Mouse (Mus musculus): ENCODE measurements around the gene 2210016F16Rik.
"Not testable (repeated sequence)": the region's sequence is repeated elsewhere in the genome, so short reads cannot be mapped to it uniquely, and the experiment has no call there.

2210016F16Rik gene

DNA sequence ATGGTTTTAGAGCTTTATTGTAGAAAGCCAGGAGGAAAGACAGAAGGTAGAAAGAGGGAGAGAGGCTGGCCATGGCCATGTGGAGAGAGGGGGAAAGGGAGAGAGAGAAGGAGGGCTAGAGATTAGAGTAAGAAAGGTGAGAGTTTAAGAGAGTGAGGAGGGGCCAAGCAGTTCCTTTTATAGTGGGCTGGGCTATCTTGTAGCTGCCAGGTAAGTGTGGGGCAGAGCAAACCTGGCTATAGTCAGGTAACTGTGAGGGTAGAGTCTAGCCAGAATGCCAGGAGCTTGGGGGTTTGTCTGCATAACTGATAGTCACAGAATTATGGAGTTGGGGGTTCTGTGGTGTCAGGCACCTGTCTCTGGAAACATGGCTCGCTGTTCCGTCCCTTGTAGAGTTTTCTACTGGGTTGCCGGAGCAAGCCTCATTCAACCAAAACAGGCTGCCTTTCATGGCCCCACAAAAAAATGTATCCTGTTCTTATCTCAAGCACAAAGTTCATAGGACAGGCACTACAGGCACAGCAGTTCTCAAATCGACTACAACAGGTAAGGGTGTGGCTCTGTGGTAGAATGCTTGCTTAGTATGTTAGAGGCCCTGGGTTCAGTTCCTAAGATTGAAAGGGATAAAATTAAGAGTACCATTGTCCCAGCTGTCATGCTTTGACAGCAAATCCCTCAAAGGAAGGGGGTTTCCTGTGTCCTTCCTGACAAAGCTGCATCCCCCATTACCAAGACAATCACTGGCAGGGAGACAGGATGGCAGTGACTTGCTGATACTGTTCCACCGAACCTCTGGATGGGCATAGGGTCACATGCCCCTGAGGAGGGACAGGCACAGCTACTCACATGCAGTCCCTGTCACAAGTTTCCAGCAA lies 12.5 kb downstream of the 2210016F16Rik start:
- no peak for DNase-seq

DNA sequence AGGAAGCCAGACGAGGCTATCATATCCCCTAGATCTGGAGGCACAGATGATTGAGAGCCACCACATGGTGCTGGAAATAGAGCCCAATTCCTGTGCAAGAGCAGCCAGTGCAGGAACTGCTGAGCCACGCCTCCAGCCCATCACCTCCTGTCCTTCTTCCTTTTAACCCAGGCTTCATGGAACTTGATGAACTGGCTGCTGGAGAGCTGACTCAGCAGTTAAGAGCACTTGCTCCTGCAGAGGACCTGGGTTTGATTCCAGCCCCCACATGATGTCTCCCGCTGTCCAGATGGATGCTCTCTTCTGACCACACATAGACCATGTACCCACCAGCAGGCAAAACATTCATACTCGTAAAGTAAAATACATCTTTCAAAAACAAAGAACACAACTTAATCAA lies 16.2 kb downstream of the 2210016F16Rik start:
- DNase-seq = no peak

DNA sequence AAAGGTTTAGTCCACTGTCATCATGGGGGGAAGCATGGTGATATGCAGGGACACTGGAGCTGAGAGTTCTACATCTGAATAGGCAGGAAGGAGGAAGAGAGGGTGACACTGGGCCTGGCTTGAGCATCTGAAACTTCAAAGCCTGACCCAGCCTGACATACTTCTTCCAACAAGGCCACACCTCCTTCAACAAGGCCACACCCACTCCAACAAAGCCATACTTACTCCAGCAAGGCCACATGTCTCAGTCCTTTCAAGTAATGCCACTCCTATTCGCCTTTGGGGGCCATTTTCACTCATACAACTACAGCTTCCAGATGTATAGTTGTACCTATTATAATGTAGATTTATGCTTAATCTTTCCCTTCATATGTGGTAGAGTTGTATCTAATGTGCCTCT lies 17.4 kb downstream of the 2210016F16Rik start:
- DNase-seq = no peak

DNA sequence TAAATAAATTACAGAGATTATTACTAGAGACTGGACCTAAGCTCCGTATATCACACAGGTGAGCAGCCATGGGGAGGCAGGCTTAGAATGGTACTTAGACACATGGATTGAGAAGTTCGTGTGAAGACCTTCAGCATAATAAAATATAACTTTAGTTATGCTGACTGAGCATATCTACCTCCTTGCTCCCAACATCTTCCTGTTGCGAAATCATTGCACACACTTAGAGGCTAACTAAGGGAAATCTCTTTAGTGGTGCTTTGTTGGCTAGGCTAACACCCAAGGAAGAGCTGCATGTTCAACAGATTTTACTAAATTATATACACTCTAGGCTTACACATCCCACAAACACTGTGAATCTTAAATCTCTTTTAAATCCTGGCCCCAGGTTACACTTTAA lies 18.7 kb downstream of the 2210016F16Rik start:
- DNase-seq = no peak

DNA sequence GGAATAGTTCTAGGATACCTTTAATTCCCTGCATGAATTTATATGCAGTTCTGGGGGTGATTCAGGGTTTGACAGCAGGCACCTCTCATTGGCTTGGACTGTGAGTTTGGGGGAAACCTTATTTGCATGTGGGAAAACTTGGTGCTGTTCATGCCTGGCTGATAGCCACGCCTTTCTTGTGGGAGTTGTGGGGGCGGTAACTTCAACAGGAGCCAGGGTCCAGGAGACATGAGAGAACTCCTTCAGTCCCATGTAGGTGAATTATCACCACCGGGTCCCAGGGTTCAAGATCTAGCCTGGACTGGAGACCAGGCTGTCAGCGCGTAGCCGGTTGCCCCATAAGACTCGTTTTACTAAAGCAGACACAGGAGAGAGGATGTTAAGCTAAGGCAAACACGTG lies 19.8 kb downstream of the 2210016F16Rik start:
- not testable (repeated sequence) for DNase-seq

DNA sequence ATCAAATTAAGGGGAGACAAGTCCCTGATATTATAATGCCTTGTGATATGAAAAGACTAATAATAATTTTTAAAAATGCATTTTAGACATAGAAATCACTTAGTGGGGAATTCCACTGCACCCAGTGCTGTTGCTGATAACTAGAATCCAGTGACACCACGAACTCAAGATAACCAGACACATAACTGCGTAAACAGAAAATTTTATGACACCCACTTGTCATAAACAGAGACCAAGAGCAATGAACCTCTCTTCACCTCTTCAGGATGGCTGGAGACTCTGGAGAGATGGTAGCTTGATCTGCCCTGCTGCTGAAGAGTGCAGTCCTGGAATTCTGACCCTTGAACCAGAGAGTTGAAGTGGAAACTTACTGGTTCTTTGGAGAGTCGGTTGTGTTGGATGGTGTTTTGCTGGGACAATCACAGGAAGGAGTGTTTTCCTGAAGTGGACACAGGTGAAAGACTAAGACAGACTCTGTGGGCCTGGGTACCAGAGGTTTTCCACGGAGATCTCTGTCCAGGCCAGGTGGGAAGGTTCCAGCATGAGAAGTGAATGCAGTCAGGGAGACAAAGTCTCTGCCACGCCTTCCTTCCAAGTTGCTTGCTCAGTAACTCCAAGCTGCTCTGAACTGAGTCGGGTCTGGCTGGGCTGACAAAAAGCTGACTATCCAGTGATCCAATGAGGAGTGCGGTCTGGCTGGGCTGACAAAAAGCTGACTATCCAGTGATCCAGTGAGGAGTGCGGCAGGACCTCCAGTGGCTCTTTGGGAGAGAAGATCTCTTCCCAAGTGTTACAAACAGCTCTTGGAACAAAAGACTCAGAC lies 20.5 kb downstream of the 2210016F16Rik start:
- no peak for DNase-seq

DNA sequence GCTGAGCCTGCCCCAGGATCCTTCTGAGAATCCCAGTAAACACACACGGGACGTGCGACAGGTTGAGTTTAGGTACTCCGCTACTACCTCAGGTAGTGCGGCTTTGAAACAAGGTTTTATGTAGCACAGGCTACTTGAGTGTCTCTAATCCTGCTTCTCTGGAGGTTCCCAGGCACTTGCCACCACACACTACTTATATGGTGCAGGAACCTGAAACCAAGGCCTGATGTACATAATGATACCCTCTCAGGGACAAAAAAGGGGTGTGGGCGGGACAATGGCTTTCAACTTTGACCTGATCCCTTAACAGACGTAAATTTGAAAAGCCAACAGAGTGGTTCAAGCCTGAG lies 25.7 kb downstream of the 2210016F16Rik start:
- no peak for DNase-seq

DNA sequence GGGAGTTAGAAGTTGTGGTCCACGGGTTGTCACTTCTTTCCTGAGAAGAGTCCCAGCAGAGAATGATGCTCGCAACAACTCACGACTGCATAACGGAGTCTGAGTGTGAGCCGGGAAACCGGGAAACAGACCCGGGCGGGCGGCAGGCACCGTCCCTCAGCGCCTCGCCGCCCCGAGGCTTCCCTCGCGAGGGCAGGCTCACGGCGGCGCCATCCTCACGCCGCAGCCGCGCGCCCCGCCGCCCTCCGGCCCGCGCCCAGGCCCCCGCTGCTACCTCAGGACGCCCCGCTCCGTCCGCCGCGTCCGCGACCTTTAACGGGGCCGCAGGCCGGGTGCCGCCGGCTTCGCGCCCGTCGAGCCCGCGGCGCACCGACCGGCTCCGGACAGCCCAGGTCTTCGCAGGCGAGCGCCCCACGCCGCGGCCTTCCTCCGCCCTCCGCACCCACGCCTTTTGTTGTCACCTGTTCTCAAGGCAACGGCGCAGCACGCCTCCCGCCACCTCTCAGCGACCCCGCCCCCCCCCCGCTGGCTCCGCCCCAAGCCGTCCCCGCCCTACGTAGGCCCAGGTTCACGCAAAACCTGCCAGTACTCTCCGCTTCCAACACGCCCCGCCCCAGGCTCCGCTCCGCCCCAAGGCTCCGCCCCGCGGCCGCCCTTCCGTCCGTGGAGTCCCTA lies 26.3 kb downstream of the 2210016F16Rik start, which contains the start of gene Kif27:
Kif27 (minus strand) TSS at position 494 of the 675 bp plus-strand sequence.
- peak; percentile 53 for DNase-seq

DNA sequence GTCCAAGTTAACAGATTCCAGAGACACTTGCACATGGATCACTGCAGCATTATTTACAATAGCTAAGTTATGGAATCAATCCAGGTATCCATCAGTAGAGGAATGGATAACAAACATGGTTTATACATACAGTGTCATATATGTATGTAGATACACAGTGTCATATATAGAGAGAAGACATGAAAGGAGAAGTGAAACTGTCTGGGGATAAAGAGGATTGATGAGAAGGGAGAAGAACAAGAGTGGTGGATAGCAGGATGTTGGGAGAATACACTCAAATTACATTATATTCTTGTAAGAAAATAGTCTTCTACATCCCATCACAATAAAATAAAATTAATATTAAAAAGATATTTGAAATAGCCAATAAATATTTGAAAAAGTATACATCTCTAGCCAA lies 32.0 kb downstream of the 2210016F16Rik start:
- DNase-seq = no peak

DNA sequence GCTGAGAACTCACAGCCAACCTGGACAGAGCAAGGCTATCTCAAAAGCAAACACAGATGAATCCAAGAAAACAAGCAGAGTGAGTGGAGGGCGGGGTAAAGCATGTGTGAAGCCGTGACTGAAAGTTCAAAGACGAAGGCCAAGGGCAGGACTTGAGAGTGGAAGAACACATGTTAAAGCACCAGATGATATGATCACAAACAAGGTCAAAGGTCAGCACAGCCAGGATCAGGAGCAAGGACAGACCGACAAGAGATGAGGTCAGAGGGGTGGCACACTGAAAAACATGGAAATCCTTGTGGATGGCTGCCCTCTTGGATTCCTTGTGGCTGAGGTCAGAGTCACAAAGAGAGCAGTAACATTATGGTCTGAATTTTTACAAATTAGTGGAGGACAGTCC lies 34.4 kb downstream of the 2210016F16Rik start:
- DNase-seq = no peak

DNA sequence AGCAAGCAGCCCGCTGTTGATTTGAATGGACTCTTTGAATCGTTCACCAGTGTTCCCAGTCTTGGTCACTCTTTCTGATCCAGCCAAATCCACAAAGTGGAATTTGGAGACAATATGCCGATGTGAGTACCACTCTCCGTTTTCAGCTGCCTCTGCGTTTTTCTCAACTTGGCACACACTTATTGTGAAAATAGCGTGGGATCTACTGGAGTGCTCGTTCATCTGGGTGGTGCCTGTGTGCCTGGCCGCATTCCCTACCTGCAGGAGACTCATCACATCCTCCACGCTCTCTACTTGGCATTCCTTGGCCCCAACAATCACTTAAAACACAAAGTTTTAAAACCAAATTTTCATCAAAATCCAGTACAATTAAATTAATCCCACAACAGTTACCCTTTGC lies 40.5 kb downstream of the 2210016F16Rik start:
- DNase-seq = no peak

DNA sequence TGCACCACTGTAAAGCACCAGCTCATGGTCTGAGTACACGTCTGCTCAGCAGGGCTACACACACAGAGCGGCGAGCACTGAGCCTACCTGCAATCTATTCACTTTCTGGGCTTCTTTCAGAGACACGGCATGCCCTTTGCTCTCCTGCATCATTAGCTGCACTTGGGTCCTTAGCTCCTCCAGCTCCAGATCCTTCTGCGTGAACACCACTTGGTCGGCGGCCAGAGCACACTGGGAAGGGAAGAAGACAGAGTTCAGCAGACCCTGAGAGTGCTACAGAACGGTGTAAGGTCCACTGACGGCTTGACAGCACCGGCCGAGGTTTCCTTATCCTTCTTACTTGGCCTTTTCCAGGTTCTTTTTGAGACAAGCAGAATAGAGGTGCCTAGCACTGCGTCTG lies 47.6 kb downstream of the 2210016F16Rik start:
- no peak for DNase-seq

DNA sequence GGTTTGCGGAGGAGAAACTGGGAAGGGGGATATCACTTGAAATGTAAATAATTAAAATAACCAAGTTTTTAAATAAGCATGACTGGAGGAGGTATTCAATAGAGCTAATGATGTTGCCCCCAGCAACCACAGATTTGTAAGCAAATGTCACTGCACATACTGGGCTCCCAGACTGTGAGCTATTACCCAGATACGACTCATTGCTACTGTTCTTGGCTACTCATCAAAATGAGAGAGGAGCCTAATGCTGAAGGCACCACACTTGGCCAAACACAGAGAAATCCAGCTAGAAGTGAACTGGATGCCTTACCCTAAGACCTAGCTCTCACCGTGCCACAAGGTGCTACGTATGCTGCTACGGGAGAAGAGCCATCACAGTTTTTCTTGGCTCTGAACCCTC lies 50.9 kb downstream of the 2210016F16Rik start:
- DNase-seq = no peak

Data from right cerebral cortex, postnatal 14 days (tissue).